Mouse (Mus musculus) B cell, adult 2 months (primary cell): Measurements from ENCODE around the gene 1700015G11Rik.

Experiments used
- DNase-seq, 2 experiments: peaks; one replicate each; pipeline ENCODE4 v3.0.0; 2022

1700015G11Rik gene

GRCm38 (mm10) chr7:51964681-51965080 is 50.8 kb downstream of the 1700015G11Rik start:
- no peak for DNase-seq

DNA sequence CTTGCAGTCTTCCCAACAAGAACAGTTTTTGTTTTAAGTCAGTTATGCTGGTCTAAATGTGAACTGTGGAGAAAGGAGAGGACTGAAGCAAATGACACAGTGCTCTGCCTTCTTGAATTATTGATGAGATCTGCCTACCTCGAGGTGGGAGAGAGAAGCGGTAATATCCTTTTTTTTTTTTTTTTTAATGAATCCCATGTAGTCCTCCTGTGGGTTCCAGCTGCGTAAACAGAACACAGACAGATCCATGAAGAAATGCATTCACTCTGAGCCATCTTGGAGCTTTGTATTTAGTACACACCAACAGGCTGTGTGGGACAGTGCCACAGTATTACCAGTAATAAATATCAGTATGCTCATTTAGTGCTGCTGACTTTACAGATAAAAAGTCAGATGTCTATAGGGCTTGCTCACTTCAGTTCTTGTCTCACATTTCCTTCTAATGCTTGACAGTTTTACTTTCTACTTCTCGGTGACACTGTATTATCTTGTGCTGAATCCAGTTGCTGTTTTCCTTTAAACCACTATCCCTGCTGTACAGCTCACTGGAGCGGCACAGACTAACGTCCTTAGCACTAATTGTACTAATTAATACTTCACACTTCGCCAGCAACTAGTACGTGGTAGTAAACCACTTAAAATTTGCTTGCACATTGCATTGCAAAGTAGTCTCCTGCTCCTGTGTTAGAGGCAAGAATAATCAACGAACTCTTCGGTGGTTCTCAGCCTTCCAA is 53.1 kb downstream of the 1700015G11Rik start:
- no peak for DNase-seq
